Mouse (Mus musculus): ENCODE measurements around the gene Krtap21-1.

DNA sequence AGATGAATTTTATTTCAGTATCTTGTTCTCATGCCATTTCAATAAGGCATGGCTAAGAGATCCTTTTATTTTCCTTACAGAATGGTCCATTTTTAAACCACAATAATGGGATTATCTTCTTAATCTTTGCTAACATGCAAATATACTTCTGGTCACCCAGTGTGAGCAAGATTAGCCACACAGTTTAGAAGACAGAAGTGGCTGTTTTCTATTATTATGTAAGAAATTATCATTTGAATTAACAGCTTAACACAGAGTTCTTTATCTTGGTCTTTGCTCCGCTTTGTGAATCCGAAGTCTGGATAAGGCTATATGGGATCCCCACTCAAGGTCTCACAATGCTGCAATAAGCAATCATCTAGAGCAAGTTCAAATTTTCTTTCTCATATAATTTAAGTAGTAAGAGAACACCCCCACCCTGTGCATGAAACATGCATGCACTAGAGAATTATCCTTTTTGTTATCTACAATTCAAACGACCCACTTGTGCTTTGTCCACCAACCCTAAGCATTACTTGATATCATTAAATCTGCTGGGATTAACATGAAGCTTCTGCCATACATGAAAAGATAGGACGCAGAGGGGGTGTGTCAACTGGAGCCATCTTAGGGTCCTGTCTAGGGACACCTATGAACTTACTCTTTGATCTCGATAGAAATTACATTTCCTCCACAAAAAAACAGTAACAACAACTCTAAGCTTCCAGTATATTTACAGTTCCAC is 6.8 kb upstream of the Krtap21-1 start:
- TF ChIP-seq FLI1 (IDR thresholded peaks at IDR 0.05; ENCODE audit: low read length) (no peak), GATA1 (IDR thresholded peaks at IDR 0.05; ENCODE audit: borderline replicate concordance, low read length) (no peak)
